Mouse (Mus musculus) lung, embryonic 16.5 days (tissue): Measurements from ENCODE around the gene Lipc. TPM values are rescaled to one million over a fixed set of nuclear protein-coding genes. Genes with fewer than 3 reads are reported as not detected.

Experiments
- ATAC-seq: fragments of 200-750 bp; cut with Nextera tagmentation; 2 replicates; pipeline ENCODE4 v1.8.0; 2017; ENCODE audit warnings: low read depth, mild to moderate bottlenecking, moderate library complexity
- H3K27ac ChIP-seq: fragments of 300-500 bp; sonication (generic); 2 replicates; pipeline ENCODE4 v1.5.1; 2014; ENCODE audit warnings: mild to moderate bottlenecking, control low read depth, low read length
- H3K27me3 ChIP-seq: fragments of 300-500 bp; sonication (generic); 2 replicates; pipeline ENCODE4 v1.6.1; 2014; ENCODE audit warnings: low read depth, low read length, mixed read lengths; ENCODE audit not compliant: control insufficient read depth, insufficient read depth
- H3K36me3 ChIP-seq: fragments of 300-500 bp; sonication (generic); 2 replicates; pipeline ENCODE4 v1.6.1; 2014; ENCODE audit warnings: low read length; ENCODE audit not compliant: control insufficient read depth, insufficient read depth
- H3K4me1 ChIP-seq: fragments of 300-500 bp; sonication (generic); replicated peaks from 2 replicates; pipeline ENCODE4 v1.6.1; 2014; ENCODE audit warnings: low read length, mixed read lengths; ENCODE audit not compliant: control insufficient read depth, insufficient read depth
- H3K4me2 ChIP-seq: fragments of 300-500 bp; sonication (generic); 2 replicates; pipeline ENCODE4 v1.6.1; 2014; ENCODE audit warnings: low read depth, low read length, control low read depth
- H3K4me3 ChIP-seq: fragments of 300-500 bp; sonication (generic); 2 replicates; pipeline ENCODE4 v1.5.1; 2014; ENCODE audit warnings: mild to moderate bottlenecking, low read length, control low read depth
- H3K9ac ChIP-seq: fragments of 300-500 bp; sonication (generic); 2 replicates; pipeline ENCODE4 v1.6.1; 2014; ENCODE audit warnings: low read length, control low read depth
- H3K9me3 ChIP-seq: fragments of 300-500 bp; sonication (generic); 2 replicates; pipeline ENCODE4 v1.6.1; 2016; ENCODE audit warnings: low read length; ENCODE audit not compliant: control insufficient read depth
- WGBS: fragments of 180-500 bp; shearing (Covaris S2); extraction: QIAGEN DNeasy Blood & Tissue Kit; methylation state at CpG from one replicate; pipeline ENCODE4 v1.1.7; 2014; 5-methylcytosine and 5-hydroxymethylcytosine counted together
- polyA plus RNA-seq: library from polyadenylated mRNA; unstranded; fragments of >200 nt; fragmentation: Nextera tagmentation; extraction: Ambion mirVana; gene quantifications from 2 replicates; pipeline ENCODE4 v1.2.1, GENCODE M21; 2015

The Lipc gene
- polyA plus RNA-seq, 1 experiment from 2014 or later, result 0.25 TPM

GRCm38 (mm10) chr9:70832231-70832630, 119.8 kb downstream of the Lipc start:
- Histone ChIP-seq H3K36me3 (no peaks in the 10 kb centered on the region), H3K27me3 (no peaks in the 10 kb centered on the region), H3K9ac (no peak overlapping the region), H3K4me3 (no peak overlapping the region), H3K27ac (no peak overlapping the region), H3K4me2 (no peak overlapping the region), H3K4me1 (peaks cover 9% of the 10 kb centered on the region; the same call in 1 of the 2 replicates), H3K9me3 (no peaks in the 10 kb centered on the region)
- 52% methylated on average over 7 of the region's 7 CpGs for WGBS
- no peak for ATAC-seq

- Histone ChIP-seq H3K27ac (no peak overlapping the region), H3K9ac (no peak overlapping the region), H3K36me3 (no peaks in the 10 kb centered on the region), H3K9me3 (no peaks in the 10 kb centered on the region), H3K4me2 (no peak overlapping the region), H3K27me3 (no peaks in the 10 kb centered on the region), H3K4me1 (peaks cover 9% of the 10 kb centered on the region; the same call in 1 of the 2 replicates), H3K4me3 (no peak overlapping the region)
- WGBS, result 51% methylated on average over 6 of the region's 6 CpGs
- no peak for ATAC-seq
Measured at GRCm38 (mm10) chr9:70830844-70831529, 121.0 kb downstream of the Lipc start.

GRCm38 (mm10) chr9:70829784-70830488, 122.1 kb downstream of the Lipc start:
- Histone ChIP-seq H3K27me3 (no peaks in the 10 kb centered on the region), H3K36me3 (no peaks in the 10 kb centered on the region), H3K4me1 (peaks cover 9% of the 10 kb centered on the region; the same call in 1 of the 2 replicates), H3K9ac (no peak overlapping the region), H3K27ac (no peak overlapping the region), H3K4me2 (no peak overlapping the region), H3K4me3 (no peak overlapping the region), H3K9me3 (no peaks in the 10 kb centered on the region)
- no peak for ATAC-seq
- 55% methylated on average over 7 of the region's 7 CpGs for WGBS

GRCm38 (mm10) chr9:70827911-70828310, 124.1 kb downstream of the Lipc start:
- no peak overlapping the region for H3K27ac ChIP-seq
- H3K4me2 ChIP-seq, result no peak overlapping the region
- no peaks in the 10 kb centered on the region for H3K36me3 ChIP-seq
- no peak overlapping the region for H3K9ac ChIP-seq
- H3K9me3 ChIP-seq, result no peaks in the 10 kb centered on the region
- WGBS, result 69% methylated on average over 6 of the region's 6 CpGs
- H3K4me3 ChIP-seq, result no peak overlapping the region
- no peaks in the 10 kb centered on the region for H3K27me3 ChIP-seq
- 0 out of 2 replicates have a peak, but pooled peaks cover 3% of the 10 kb centered on the region for H3K4me1 ChIP-seq
- ATAC-seq, result no peak

GRCm38 (mm10) chr9:70824103-70824502, 127.9 kb downstream of the Lipc start:
- no peak overlapping the region for H3K9ac ChIP-seq
- no peak overlapping the region for H3K4me3 ChIP-seq
- H3K9me3 ChIP-seq, result no peaks in the 10 kb centered on the region
- no peaks in the 10 kb centered on the region for H3K27me3 ChIP-seq
- H3K27ac ChIP-seq, result no peak overlapping the region
- H3K4me1 ChIP-seq, result no peaks in the 10 kb centered on the region
- 74% methylated on average over 3 of the region's 3 CpGs for WGBS
- H3K36me3 ChIP-seq, result no peaks in the 10 kb centered on the region
- H3K4me2 ChIP-seq, result no peak overlapping the region
- ATAC-seq, result no peak

- WGBS, result 79% methylated on average over 14 of the region's 14 CpGs
Measured at GRCm38 (mm10) chr9:70818739-70819138, 133.3 kb downstream of the Lipc start.

GRCm38 (mm10) chr9:70817396-70817795, 134.6 kb downstream of the Lipc start:
- WGBS, result 57% methylated on average over 1 of the region's 1 CpGs
- Histone ChIP-seq H3K4me1 (no peaks in the 10 kb centered on the region), H3K27me3 (no peaks in the 10 kb centered on the region), H3K27ac (no peak overlapping the region), H3K36me3 (no peaks in the 10 kb centered on the region), H3K4me3 (no peak overlapping the region), H3K9me3 (no peaks in the 10 kb centered on the region), H3K4me2 (no peak overlapping the region), H3K9ac (no peak overlapping the region)
- no peak for ATAC-seq

More at GRCm38 (mm10) chr9:70818739-70819138, 133.3 kb downstream of the Lipc start:
- Histone ChIP-seq H3K27ac (no peak overlapping the region), H3K4me1 (no peaks in the 10 kb centered on the region), H3K36me3 (no peaks in the 10 kb centered on the region), H3K4me2 (no peak overlapping the region), H3K4me3 (no peak overlapping the region), H3K9ac (no peak overlapping the region), H3K27me3 (no peaks in the 10 kb centered on the region), H3K9me3 (no peaks in the 10 kb centered on the region)
- no peak for ATAC-seq

GRCm38 (mm10) chr9:70816701-70817305, 135.2 kb downstream of the Lipc start:
- Histone ChIP-seq H3K9me3 (no peaks in the 10 kb centered on the region), H3K27ac (no peak overlapping the region), H3K4me2 (no peak overlapping the region), H3K36me3 (no peaks in the 10 kb centered on the region), H3K4me1 (no peaks in the 10 kb centered on the region), H3K9ac (no peak overlapping the region), H3K4me3 (no peak overlapping the region), H3K27me3 (no peaks in the 10 kb centered on the region)
- no peak for ATAC-seq
- WGBS, result 57% methylated on average over 14 of the region's 14 CpGs

GRCm38 (mm10) chr9:70812551-70812950, 139.5 kb downstream of the Lipc start:
- no peak overlapping the region for H3K4me3 ChIP-seq
- H3K9me3 ChIP-seq, result no peaks in the 10 kb centered on the region
- ATAC-seq, result no peak
- H3K27ac ChIP-seq, result no peak overlapping the region
- H3K9ac ChIP-seq, result no peak overlapping the region
- 92% methylated on average over 12 of the region's 12 CpGs for WGBS
- H3K4me2 ChIP-seq, result no peak overlapping the region
- no peaks in the 10 kb centered on the region for H3K36me3 ChIP-seq
- no peaks in the 10 kb centered on the region for H3K27me3 ChIP-seq
- peaks cover 5% of the 10 kb centered on the region; the same call in 1 of the 2 replicates for H3K4me1 ChIP-seq
